Mouse (Mus musculus) myocyte (in vitro differentiated cells): ENCODE results near the gene Hpd.

Experiments used
- CEBPB ChIP-seq: IDR thresholded peaks from 2 replicates; pipeline ENCODE4 v1.6.1; 2011; ENCODE audit warnings: mild to moderate bottlenecking, moderate library complexity; ENCODE audit not compliant: poor library complexity, insufficient read depth, severe bottlenecking
- E2F4 ChIP-seq: IDR thresholded peaks from one replicate; pipeline ENCODE4 v1.6.1; 2011; ENCODE audit warnings: mild to moderate bottlenecking, control low read depth, moderate library complexity; ENCODE audit not compliant: insufficient read depth
- MAX ChIP-seq: IDR thresholded peaks from one replicate; pipeline ENCODE4 v1.6.1; 2011; ENCODE audit warnings: low read depth, mild to moderate bottlenecking, control low read depth
- MYOD1 ChIP-seq, 3 experiments: IDR thresholded peaks; one replicate each; pipeline ENCODE4 v1.6.1; 2011; ENCODE audit warnings: control low read depth in 2 of 3, low read depth in 2 of 3, mild to moderate bottlenecking in 2 of 3, moderate library complexity in 1 of 3; ENCODE audit not compliant: insufficient read length in 2 of 3, control insufficient read depth in 1 of 3
- MYOG ChIP-seq, 3 experiments: IDR thresholded peaks; one replicate each; pipeline ENCODE4 v1.6.1; 2011; ENCODE audit warnings: control low read depth in 2 of 3, low read depth in 2 of 3, mild to moderate bottlenecking in 2 of 3; ENCODE audit not compliant: insufficient read length in 2 of 3, control insufficient read depth in 1 of 3, insufficient read depth in 1 of 3
- POLR2A ChIP-seq: IDR thresholded peaks from one replicate; pipeline ENCODE4 v1.6.1; 2011; ENCODE audit warnings: low read depth, mild to moderate bottlenecking, control low read depth, moderate library complexity; ENCODE audit not compliant: insufficient read length
- REST ChIP-seq: IDR thresholded peaks from one replicate; pipeline ENCODE4 v1.6.1; 2011; ENCODE audit warnings: mild to moderate bottlenecking, control low read depth, moderate library complexity; ENCODE audit not compliant: insufficient read depth, insufficient read length
- SRF ChIP-seq: IDR thresholded peaks from one replicate; pipeline ENCODE4 v1.6.1; 2011; ENCODE audit warnings: low read depth; ENCODE audit not compliant: control insufficient read depth, insufficient read length
- TCF12 ChIP-seq: IDR thresholded peaks from one replicate; pipeline ENCODE4 v1.6.1; 2011; ENCODE audit warnings: mild to moderate bottlenecking, control low read depth; ENCODE audit not compliant: poor library complexity, insufficient read depth, severe bottlenecking
- TCF3 ChIP-seq: IDR thresholded peaks from one replicate; pipeline ENCODE4 v1.6.1; 2011; ENCODE audit warnings: low read depth, control low read depth; ENCODE audit not compliant: insufficient read length
- USF1 ChIP-seq: IDR thresholded peaks from one replicate; pipeline ENCODE4 v1.6.1; 2011; ENCODE audit warnings: low read depth, mild to moderate bottlenecking, control low read depth, moderate library complexity

- no peak for TF ChIP-seq POLR2A
- TF ChIP-seq USF1, result no peak
- no peak for TF ChIP-seq CEBPB
- TF ChIP-seq MYOG (IDR thresholded peaks at IDR 0.05; ENCODE audit: control insufficient read depth in 1 of 3, insufficient read depth in 1 of 3, insufficient read length in 2 of 3, low read depth in 2 of 3), result no peak
- TF ChIP-seq E2F4, result no peak
- TF ChIP-seq MAX, result no peak
- no peak for TF ChIP-seq REST
- no peak for TF ChIP-seq TCF12
- no peak for TF ChIP-seq TCF3
- no peak for TF ChIP-seq SRF
- no peak for TF ChIP-seq MYOD1 (IDR thresholded peaks at IDR 0.05; ENCODE audit: control insufficient read depth in 1 of 3, insufficient read length in 2 of 3, low read depth in 2 of 3)
These were observed 12.3 kb upstream of the Hpd start for GRCm38 (mm10) chr5:123194856-123195255.
